Mouse (Mus musculus): ENCODE results near the gene Klhl23. TPM values are rescaled to one million over a fixed set of nuclear protein-coding genes. Genes with fewer than 3 reads are reported as not detected.
"Not testable (repeated sequence)": the region's sequence is repeated elsewhere in the genome, so short reads cannot be mapped to it uniquely, and the experiment has no call there.

The Klhl23 gene
- polyA plus RNA-seq, 1 experiment from 2014 or later: 31.3 TPM

DNA sequence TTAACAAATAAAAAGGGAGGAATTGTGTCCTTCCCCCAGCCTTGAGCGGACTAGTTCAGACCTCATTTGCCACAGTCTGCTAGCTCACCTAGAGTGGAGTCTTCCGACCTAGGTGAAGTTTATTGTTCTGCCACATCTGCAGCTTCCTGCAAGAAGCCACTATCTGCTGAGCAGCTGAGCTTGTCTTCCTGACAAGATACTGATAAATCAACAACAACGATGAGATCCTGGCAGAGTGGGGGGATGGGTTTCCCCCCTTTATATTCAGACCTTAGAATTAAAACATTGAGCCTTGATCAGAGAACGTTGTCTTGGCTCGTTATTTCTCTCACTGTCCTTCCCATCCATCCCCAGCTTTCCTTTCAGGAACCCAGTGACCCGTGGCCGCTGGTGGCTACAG, 10.4 kb upstream of the Klhl23 start:
- peaks cover 35% of the 10 kb centered on the region for H3K4me1 ChIP-seq
- not testable (repeated sequence) for H3K27me3 ChIP-seq (replicated peaks); H3K4me3 ChIP-seq

DNA sequence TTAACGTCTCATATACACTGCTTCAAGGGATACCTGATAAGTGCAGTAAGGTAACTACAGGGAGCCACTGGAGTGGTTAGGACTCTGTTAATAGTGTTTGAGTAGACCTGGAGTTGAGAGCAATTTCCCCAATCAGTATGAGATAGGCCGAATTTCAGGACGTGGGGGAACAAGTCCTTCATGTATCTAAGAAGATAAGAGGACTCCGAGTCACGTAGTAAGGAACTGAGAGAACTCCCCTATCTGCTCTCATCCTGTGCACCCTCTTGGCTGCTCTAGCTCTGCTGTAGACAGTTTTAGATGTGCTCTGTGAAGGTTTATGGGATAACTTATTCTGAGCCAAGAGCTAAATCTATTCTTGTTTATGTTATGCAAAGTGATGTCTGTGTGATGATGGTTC, 5.2 kb upstream of the Klhl23 start:
- H3K9me3 ChIP-seq (replicated peaks): no peaks in the 10 kb centered on the region
- WGBS (ENCODE audit: insufficient replicate concordance): 13% methylated on average over 5 of the region's 5 CpGs
- H3K9ac ChIP-seq: no peak overlapping the region
- H3K4me3 ChIP-seq: no peak overlapping the region
- peak overlapping the region; percentile 67 for H3K27ac ChIP-seq
- ATAC-seq: peak; percentile 83
- no peaks in the 10 kb centered on the region for H3K36me3 ChIP-seq
- peaks cover 72% of the 10 kb centered on the region for H3K4me1 ChIP-seq
- no peaks in the 10 kb centered on the region for H3K27me3 ChIP-seq (replicated peaks)
- peak overlapping the region; percentile 34 for H3K4me2 ChIP-seq

More for the DNA sequence above, 10.4 kb upstream of the Klhl23 start:
- WGBS (ENCODE audit: insufficient replicate concordance): 31% methylated on average over 7 of the region's 7 CpGs
- H3K9me3 ChIP-seq (replicated peaks); H3K27ac ChIP-seq; H3K4me2 ChIP-seq; H3K36me3 ChIP-seq; H3K9ac ChIP-seq: not testable (repeated sequence)
- peak; percentile 47; the same call in 1 of the 2 replicates for ATAC-seq

DNA sequence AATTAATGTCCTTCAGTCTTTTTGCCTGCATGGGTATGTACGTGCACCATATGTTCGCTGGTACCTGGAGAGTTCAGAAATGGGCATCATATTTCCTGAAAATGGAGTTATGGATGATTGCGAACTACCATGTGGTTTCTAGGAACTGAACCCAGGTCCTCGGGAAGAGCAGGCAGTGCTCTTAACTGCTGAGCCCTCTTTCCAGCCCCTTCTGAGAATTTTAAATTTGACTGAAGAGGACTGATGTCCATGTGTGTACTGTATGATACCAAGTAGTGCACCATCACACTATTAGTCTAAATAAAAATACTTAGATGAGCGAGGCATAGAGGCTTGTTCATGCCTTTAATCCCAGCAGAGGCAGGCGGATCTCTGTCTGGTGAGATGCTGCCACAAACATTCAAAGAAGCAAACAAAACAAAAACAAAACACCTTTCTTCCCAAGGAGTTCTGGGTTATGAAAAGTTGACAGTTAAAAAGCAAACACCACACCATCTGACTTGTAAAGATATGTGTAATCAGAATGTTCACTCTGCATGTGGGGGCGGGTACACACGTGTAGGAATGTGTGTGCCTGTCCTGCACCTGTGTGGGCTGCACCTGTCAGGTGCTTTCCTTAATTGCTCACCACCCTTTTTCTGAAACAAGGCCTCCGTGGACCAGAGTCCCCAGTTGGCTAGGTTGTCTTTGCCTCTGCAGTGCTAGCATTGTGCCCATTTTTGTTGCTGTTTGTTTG, 3.2 kb upstream of the Klhl23 start:
- peak; percentile 70 for ATAC-seq
- H3K36me3 ChIP-seq: no peaks in the 10 kb centered on the region
- H3K27me3 ChIP-seq (replicated peaks): no peaks in the 10 kb centered on the region
- H3K4me3 ChIP-seq: no peak overlapping the region
- H3K4me1 ChIP-seq: peaks cover 75% of the 10 kb centered on the region
- H3K9me3 ChIP-seq (replicated peaks): no peaks in the 10 kb centered on the region
- H3K9ac ChIP-seq: peak overlapping the region; percentile 31; the same call in 1 of the 2 replicates
- 55% methylated on average over 9 of the region's 9 CpGs for WGBS (ENCODE audit: insufficient replicate concordance)
- H3K4me2 ChIP-seq: peak overlapping the region; percentile 46
- H3K27ac ChIP-seq: peak overlapping the region; percentile 85

DNA sequence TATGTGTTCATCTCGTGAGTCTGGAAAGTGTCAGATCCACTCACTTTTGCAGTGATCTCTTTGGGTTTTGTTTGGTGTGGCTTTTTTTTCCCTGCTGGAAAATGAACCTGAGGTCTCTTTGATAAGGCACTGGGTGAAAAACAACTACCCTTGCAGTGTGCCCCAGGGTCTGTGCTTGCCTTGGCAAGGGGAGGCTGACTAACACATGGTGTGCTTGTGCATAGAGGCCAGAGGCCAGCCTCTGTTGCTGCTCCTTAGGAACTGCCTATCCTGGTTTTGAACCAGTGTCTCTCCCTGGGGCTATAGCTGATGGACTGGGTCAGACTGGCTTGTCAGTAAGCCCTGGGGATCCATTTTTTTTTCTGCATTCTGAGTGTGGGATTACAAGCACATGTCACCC, 1.5 kb upstream of the Klhl23 start:
- Histone ChIP-seq H3K9ac (peak overlapping the region; percentile 22; the same call in 1 of the 2 replicates), H3K27me3 (replicated peaks) (no peaks in the 10 kb centered on the region), H3K9me3 (replicated peaks) (no peaks in the 10 kb centered on the region), H3K4me3 (no peak overlapping the region), H3K36me3 (peaks cover 15% of the 10 kb centered on the region), H3K27ac (peak overlapping the region; percentile 76), H3K4me2 (0 out of 2 replicates have a peak overlapping the region, but pooled peaks have one; percentile 10), H3K4me1 (peaks cover 83% of the 10 kb centered on the region)
- no peak for ATAC-seq
- 57% methylated on average over 1 of the region's 1 CpGs for WGBS (ENCODE audit: insufficient replicate concordance)

DNA sequence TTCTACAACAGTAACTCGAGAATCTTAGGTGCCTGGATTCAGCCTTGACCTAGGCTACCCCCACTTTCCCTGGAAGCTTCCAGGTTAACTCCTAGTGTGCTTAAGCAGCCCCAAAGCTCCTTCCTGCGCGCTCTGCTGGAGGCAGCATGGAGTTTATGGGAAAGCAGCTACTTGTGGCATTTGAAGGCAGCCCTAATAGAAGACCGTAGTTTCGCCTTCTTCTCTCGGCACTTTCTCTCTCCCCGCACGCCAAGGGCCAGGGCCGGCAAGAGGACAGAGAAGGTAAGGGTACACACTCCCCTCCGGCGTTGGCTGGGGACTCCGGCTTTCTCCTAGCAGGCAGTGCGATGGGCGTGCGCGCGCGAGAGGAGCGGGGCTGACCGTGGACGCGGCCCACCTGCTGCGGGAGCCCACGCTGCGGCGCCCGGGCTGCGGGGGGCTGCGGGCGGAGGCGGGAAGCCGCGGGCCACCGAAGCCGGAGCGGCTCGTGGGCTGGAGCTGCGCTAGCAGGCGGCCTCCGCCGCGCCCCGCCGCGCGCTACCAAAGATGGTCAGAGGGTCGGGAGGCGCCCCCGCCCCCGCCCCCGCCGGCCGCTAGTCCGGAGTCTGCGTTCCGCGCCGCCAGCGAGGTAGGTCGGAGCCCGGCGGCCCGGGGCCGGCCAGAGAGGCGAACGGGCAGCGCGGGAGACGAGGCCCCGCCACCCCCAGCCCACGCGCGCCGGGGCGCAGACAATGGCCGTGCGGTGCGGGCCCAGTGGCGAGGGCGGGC, 801 bp downstream of the Klhl23 start:
- Histone ChIP-seq H3K27ac (peak overlapping the region; percentile 95), H3K4me1 (peaks cover 75% of the 10 kb centered on the region), H3K9me3 (replicated peaks) (no peaks in the 10 kb centered on the region), H3K9ac (peak overlapping the region; percentile 99), H3K36me3 (peaks cover 32% of the 10 kb centered on the region), H3K27me3 (replicated peaks) (no peaks in the 10 kb centered on the region), H3K4me3 (peak overlapping the region; percentile 96), H3K4me2 (peak overlapping the region; percentile 96)
- peak; percentile 25 for ATAC-seq
- under 1% methylated on average over 71 of the region's 80 CpGs for WGBS (ENCODE audit: insufficient replicate concordance)

DNA sequence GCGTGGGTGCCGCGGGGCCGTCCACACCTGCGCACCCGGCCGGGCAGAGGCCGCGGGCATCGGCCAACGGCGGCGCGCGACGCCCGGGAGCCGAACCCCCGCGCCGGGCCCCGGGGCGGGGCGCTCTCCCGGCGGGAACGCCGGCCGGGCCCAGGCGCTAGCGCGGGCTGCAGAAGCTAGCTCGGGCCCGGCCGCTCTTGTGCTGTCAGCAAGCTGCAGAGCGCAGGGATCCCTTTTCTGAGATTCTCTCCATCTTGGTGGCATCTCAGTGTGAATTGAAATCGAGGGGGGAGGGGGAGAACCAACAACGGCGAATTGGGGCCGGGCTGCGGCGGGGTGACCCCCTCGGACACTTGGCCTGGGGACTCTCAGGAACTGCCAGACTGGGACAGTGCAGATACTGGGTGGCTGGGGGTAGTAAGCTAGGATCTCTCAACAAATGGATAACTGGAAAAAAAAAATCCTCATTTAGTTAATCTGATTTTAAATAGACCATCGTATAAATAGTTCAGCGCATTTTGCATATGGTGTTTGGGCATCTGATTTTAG, 1.5 kb downstream of the Klhl23 start:
- peaks cover 73% of the 10 kb centered on the region for H3K4me1 ChIP-seq

DNA sequence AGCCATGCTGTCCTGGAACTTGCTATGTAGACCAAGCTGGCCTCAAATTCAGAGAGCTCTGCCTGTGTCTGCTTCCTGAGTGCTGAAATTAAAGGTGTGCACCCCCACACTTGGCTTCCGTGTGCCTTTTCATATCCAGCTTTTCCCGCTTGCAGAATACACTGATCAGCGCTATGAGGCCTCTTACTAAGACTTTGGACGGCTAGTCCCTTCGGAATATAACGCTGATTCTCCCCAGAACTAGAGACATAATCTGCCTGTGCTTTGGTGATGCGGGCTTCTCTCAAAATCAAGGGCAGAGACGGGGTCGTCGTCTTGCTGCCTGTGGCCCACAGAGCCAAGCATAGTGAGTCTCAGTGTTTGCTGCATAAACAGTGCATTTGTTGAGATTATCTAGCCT, 4.2 kb downstream of the Klhl23 start:
- 90% methylated on average over 10 of the region's 10 CpGs for WGBS (ENCODE audit: insufficient replicate concordance)

More for the DNA sequence above, 1.5 kb downstream of the Klhl23 start:
- Histone ChIP-seq H3K36me3 (peaks cover 36% of the 10 kb centered on the region), H3K9ac (peak overlapping the region; percentile 99), H3K4me2 (peak overlapping the region; percentile 96), H3K27me3 (replicated peaks) (no peaks in the 10 kb centered on the region), H3K27ac (peak overlapping the region; percentile 95), H3K4me3 (peak overlapping the region; percentile 96), H3K9me3 (replicated peaks) (no peaks in the 10 kb centered on the region)
- ATAC-seq: peak; percentile 72
- WGBS (ENCODE audit: insufficient replicate concordance): 2% methylated on average over 45 of the region's 45 CpGs

DNA sequence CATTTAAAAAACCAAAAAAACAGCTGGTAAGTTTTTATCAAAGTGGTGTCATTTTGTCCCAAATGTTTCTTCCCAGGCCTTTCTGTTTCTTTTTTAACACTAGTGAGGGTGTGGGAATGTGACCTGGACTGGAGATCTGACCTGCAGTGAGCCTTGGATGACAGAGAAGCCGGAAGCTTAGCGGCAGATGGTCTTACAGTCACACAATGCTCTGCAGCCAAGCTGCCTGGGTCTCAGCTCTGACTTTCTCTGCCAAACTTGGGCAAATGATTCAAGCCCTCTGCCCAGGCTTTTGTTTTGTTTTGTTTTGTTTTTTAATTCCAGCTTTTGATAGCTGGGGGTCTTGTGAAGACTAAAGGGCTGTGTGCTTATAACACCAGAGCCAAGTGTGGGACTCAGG, 4.6 kb downstream of the Klhl23 start:
- WGBS (ENCODE audit: insufficient replicate concordance): 86% methylated on average over 2 of the region's 2 CpGs
- peaks cover 64% of the 10 kb centered on the region for H3K4me1 ChIP-seq
- no peaks in the 10 kb centered on the region for H3K27me3 ChIP-seq (replicated peaks)

More for the DNA sequence above, 4.2 kb downstream of the Klhl23 start:
- Histone ChIP-seq H3K4me3 (no peak overlapping the region), H3K4me2 (no peak overlapping the region), H3K27ac (no peak overlapping the region), H3K4me1 (peaks cover 69% of the 10 kb centered on the region), H3K36me3 (peaks cover 62% of the 10 kb centered on the region), H3K9me3 (replicated peaks) (no peaks in the 10 kb centered on the region), H3K9ac (no peak overlapping the region), H3K27me3 (replicated peaks) (no peaks in the 10 kb centered on the region)
- ATAC-seq: no peak

DNA sequence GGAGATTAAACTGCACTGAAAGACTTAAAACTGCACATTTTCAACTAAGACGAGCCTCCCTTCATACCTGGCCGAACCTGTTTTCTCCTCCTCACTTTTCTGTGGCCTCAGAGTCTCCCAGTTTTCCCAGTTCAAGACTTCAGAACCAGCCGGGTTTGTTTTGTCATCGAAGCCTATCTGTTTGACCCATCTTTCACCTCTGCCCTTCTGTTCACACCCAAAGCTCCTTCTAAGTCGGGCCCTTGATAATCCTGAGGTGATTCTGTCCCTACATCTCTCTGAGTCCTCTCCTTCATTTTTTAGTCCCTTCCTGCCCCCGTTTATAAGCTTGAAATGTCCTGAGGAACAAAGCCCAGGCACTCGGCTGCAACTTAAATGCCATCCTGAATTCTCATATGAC, 6.3 kb downstream of the Klhl23 start:
- no peaks in the 10 kb centered on the region for H3K27me3 ChIP-seq (replicated peaks)
- 68% methylated on average over 7 of the region's 7 CpGs for WGBS (ENCODE audit: insufficient replicate concordance)
- H3K27ac ChIP-seq: no peak overlapping the region
- no peak overlapping the region for H3K9ac ChIP-seq
- H3K4me2 ChIP-seq: no peak overlapping the region
- H3K4me1 ChIP-seq: peaks cover 60% of the 10 kb centered on the region
- peaks cover 79% of the 10 kb centered on the region for H3K36me3 ChIP-seq
- ATAC-seq: no peak
- no peak overlapping the region for H3K4me3 ChIP-seq
- no peaks in the 10 kb centered on the region for H3K9me3 ChIP-seq (replicated peaks)

More for the DNA sequence above, 4.6 kb downstream of the Klhl23 start:
- 0 out of 2 replicates have a peak overlapping the region, but pooled peaks have one; percentile 7 for H3K27ac ChIP-seq
- no peak overlapping the region for H3K4me3 ChIP-seq
- H3K9me3 ChIP-seq (replicated peaks): no peaks in the 10 kb centered on the region
- no peak for ATAC-seq
- peaks cover 66% of the 10 kb centered on the region for H3K36me3 ChIP-seq
- H3K4me2 ChIP-seq: no peak overlapping the region
- H3K9ac ChIP-seq: no peak overlapping the region

DNA sequence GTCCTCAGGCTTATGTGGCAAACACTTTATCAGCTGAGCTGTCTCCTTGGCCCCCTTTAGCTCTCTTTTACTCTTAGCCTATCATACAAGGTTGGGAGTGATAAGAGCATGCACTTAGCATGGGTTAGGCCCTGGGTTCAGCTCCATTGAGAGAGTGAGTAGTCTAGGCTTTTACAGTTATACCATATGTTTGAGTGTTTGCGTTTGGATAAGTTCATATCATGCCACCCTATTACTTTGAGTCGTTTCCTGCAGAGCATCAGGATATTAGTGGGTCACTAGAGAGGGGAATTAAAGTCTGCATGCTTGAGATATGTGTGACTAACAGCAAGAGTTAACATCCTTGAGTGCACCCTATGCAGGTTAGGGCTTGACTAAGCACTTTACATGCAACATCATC, 7.9 kb downstream of the Klhl23 start:
- no peak overlapping the region for H3K4me2 ChIP-seq
- ATAC-seq: peak; percentile 84
- 28% methylated on average over 2 of the region's 2 CpGs for WGBS (ENCODE audit: insufficient replicate concordance)
- H3K9ac ChIP-seq: no peak overlapping the region
- H3K9me3 ChIP-seq (replicated peaks): no peaks in the 10 kb centered on the region
- H3K27ac ChIP-seq: peak overlapping the region; percentile 54; the same call in 1 of the 2 replicates
- no peaks in the 10 kb centered on the region for H3K27me3 ChIP-seq (replicated peaks)
- no peak overlapping the region for H3K4me3 ChIP-seq
- H3K4me1 ChIP-seq: peaks cover 45% of the 10 kb centered on the region
- H3K36me3 ChIP-seq: peaks cover 86% of the 10 kb centered on the region

DNA sequence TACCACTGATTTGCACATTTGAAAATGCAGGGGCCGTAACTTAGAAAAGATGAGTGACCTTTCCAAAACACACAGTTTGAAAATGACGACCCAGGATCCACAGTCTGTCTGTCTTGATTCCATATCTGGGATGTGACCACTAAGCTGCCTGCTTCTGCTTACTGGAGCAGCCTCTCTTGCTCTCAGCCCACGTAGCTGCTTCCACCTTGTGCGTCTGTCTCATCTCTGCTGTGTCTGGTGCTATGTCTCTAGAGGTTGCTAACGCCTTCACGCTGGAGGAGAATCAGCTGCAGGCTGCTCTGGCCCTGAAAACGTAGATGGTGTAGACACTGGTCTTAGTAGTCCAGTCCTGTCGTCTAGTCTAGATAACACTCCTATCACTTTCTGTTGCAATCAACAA, 8.4 kb downstream of the Klhl23 start:
- 75% methylated on average over 8 of the region's 8 CpGs for WGBS (ENCODE audit: insufficient replicate concordance)
- Histone ChIP-seq H3K27ac (peak overlapping the region; percentile 54; the same call in 1 of the 2 replicates), H3K9ac (no peak overlapping the region), H3K4me3 (no peak overlapping the region), H3K36me3 (peaks cover 86% of the 10 kb centered on the region), H3K4me2 (no peak overlapping the region), H3K4me1 (peaks cover 41% of the 10 kb centered on the region), H3K27me3 (replicated peaks) (no peaks in the 10 kb centered on the region), H3K9me3 (replicated peaks) (no peaks in the 10 kb centered on the region)
- ATAC-seq: no peak
